Mouse (Mus musculus): ENCODE results near the gene Olfr794.

The Olfr794 gene

GRCm38 (mm10) chr10:129567355-129567754 lies at the start of gene Olfr794:
TSS of gene Olfr794 (plus strand) at chr10:129567655.
- DNase-seq (ENCODE audit: low spot score) = no peak

GRCm38 (mm10) chr10:129521492-129521891 lies 46.0 kb upstream of the Olfr794 start, which contains the start of gene Olfr791:
TSS of gene Olfr791 (plus strand) at chr10:129521792.
- DNase-seq (ENCODE audit: low spot score) = no peak

GRCm38 (mm10) chr10:129538862-129539261 lies 28.6 kb upstream of the Olfr794 start, which contains the start of gene Olfr792:
TSS of gene Olfr792 (plus strand) at chr10:129539162.
- no peak for DNase-seq (ENCODE audit: low spot score)

- DNase-seq (ENCODE audit: low spot score) = no peak
Measured at GRCm38 (mm10) chr10:129549354-129549753, 18.1 kb upstream of the Olfr794 start.

- no peak for DNase-seq (ENCODE audit: low spot score)
Measured at GRCm38 (mm10) chr10:129577066-129577465, 9.6 kb downstream of the Olfr794 start.

GRCm38 (mm10) chr10:129612470-129612869 lies 45.0 kb downstream of the Olfr794 start, which contains the start of gene Olfr796:
TSS of gene Olfr796 (minus strand) at chr10:129612570.
- no peak for DNase-seq (ENCODE audit: low spot score)

- no peak for DNase-seq (ENCODE audit: low spot score)
Measured at GRCm38 (mm10) chr10:129621724-129622123, 54.3 kb downstream of the Olfr794 start.

Data from ovary, postnatal 10 days (tissue).